Mouse (Mus musculus) embryonic fibroblast, embryonic 13.5 days (primary cell): ENCODE results near the gene Serbp1. TPM values are rescaled to one million over a fixed set of nuclear protein-coding genes. Genes with fewer than 3 reads are reported as not detected.
A peak's percentile ranks its signal among the peaks of the same experiment; 100 is the strongest.

Experiments
- H3K27ac ChIP-seq: 2 replicates; pipeline ENCODE4 v1.5.1; 2012; ENCODE audit warnings: low read length, control low read depth, inconsistent platforms; ENCODE audit not compliant: insufficient read depth
- H3K4me1 ChIP-seq: 2 replicates; pipeline ENCODE4 v1.6.1; 2011; ENCODE audit warnings: low read length; ENCODE audit not compliant: control insufficient read depth, insufficient read depth
- H3K4me3 ChIP-seq: 2 replicates; pipeline ENCODE4 v1.5.1; 2011; ENCODE audit warnings: mild to moderate bottlenecking, control low read depth, low read length; ENCODE audit not compliant: insufficient read depth
- CTCF ChIP-seq: IDR thresholded peaks from 2 replicates; pipeline ENCODE4 v1.5.1; 2011; ENCODE audit warnings: mild to moderate bottlenecking, control low read depth, low read length, moderate library complexity, borderline replicate concordance; ENCODE audit not compliant: insufficient read depth
- POLR2A ChIP-seq: IDR thresholded peaks from 2 replicates; pipeline ENCODE4 v1.6.1; 2011; ENCODE audit warnings: low read depth, mild to moderate bottlenecking, control low read depth, low read length, moderate library complexity
- polyA plus RNA-seq: library from polyadenylated mRNA; stranded (reverse); fragments of >200 nt; gene quantifications from 2 replicates; pipeline ENCODE4 v1.2.4, GENCODE M21; 2011; ENCODE audit warnings: low read depth; ENCODE audit not compliant: missing spikeins, insufficient read length

Gene Serbp1
- polyA plus RNA-seq: 657 and 685 TPM in 2 replicates

- Histone ChIP-seq H3K4me3 (no peak within 1 kb of the TSS), H3K27ac (no peak within 1 kb of the TSS), H3K4me1 (no peaks in the 10 kb centered on the region)
- TF ChIP-seq CTCF: no peak
- no peak for TF ChIP-seq POLR2A
These were observed at the start of gene Serbp1 for GRCm38 (mm10) chr6:67237977-67238376. Gene Serbp1 (plus strand): TSS chr6:67238176.

GRCm38 (mm10) chr6:67193591-67193990 is 44.4 kb upstream of the Serbp1 start:
- H3K27ac ChIP-seq: no peak overlapping the region
- H3K4me1 ChIP-seq: no peaks in the 10 kb centered on the region
- H3K4me3 ChIP-seq: no peak overlapping the region
- TF ChIP-seq POLR2A: no peak

- H3K4me3 ChIP-seq: no peak overlapping the region
- H3K4me1 ChIP-seq: no peaks in the 10 kb centered on the region
- no peak overlapping the region for H3K27ac ChIP-seq
- TF ChIP-seq CTCF (no peak), POLR2A (no peak)
These were observed 43.4 kb upstream of the Serbp1 start for GRCm38 (mm10) chr6:67194606-67195005.

GRCm38 (mm10) chr6:67195148-67195611 is 42.8 kb upstream of the Serbp1 start:
- no peak overlapping the region for H3K27ac ChIP-seq

GRCm38 (mm10) chr6:67196821-67197220 is 41.2 kb upstream of the Serbp1 start:
- Histone ChIP-seq H3K27ac (no peak overlapping the region), H3K4me1 (no peaks in the 10 kb centered on the region)

More at GRCm38 (mm10) chr6:67195148-67195611, 42.8 kb upstream of the Serbp1 start:
- TF ChIP-seq CTCF: no peak
- no peak for TF ChIP-seq POLR2A
- Histone ChIP-seq H3K4me3 (no peak overlapping the region), H3K4me1 (no peaks in the 10 kb centered on the region)

GRCm38 (mm10) chr6:67198085-67198484 is 39.9 kb upstream of the Serbp1 start:
- no peak for TF ChIP-seq POLR2A
- peak; percentile 41; the same call in 1 of the 2 replicates for TF ChIP-seq CTCF
- Histone ChIP-seq H3K4me1 (no peaks in the 10 kb centered on the region), H3K27ac (no peak overlapping the region), H3K4me3 (no peak overlapping the region)

More at GRCm38 (mm10) chr6:67196821-67197220, 41.2 kb upstream of the Serbp1 start:
- no peak overlapping the region for H3K4me3 ChIP-seq
- TF ChIP-seq POLR2A (no peak), CTCF (no peak)

- Histone ChIP-seq H3K4me1 (no peaks in the 10 kb centered on the region), H3K4me3 (no peak overlapping the region), H3K27ac (no peak overlapping the region)
- TF ChIP-seq CTCF (no peak), POLR2A (no peak)
These were observed 37.2 kb upstream of the Serbp1 start for GRCm38 (mm10) chr6:67200715-67201322.

- Histone ChIP-seq H3K4me1 (no peaks in the 10 kb centered on the region), H3K27ac (no peak overlapping the region), H3K4me3 (no peak overlapping the region)
- TF ChIP-seq POLR2A (no peak), CTCF (no peak)
These were observed 32.6 kb upstream of the Serbp1 start for GRCm38 (mm10) chr6:67205081-67206037.

- TF ChIP-seq CTCF: no peak
- TF ChIP-seq POLR2A: no peak
- Histone ChIP-seq H3K4me3 (no peak overlapping the region), H3K4me1 (no peaks in the 10 kb centered on the region), H3K27ac (no peak overlapping the region)
These were observed 25.6 kb upstream of the Serbp1 start for GRCm38 (mm10) chr6:67212362-67212761.
